Mouse (Mus musculus): ENCODE results near the gene Arl16.

Arl16 gene

GRCm38 (mm10) chr11:120491317-120492023 lies 24.1 kb upstream of the Arl16 start, which contains the start of gene Slc25a10:
Slc25a10 (plus strand) TSS chr11:120491840.
- peak; percentile 91 for DNase-seq

GRCm38 (mm10) chr11:120490291-120491046 lies 23.1 kb upstream of the Arl16 start:
- DNase-seq: no peak

GRCm38 (mm10) chr11:120489054-120489761 lies 21.8 kb upstream of the Arl16 start:
- peak; percentile 73 for DNase-seq

GRCm38 (mm10) chr11:120488516-120488915 lies 21.1 kb upstream of the Arl16 start:
- no peak for DNase-seq

- no peak for DNase-seq
Observed at GRCm38 (mm10) chr11:120485251-120485650, 17.8 kb upstream of the Arl16 start.

GRCm38 (mm10) chr11:120484265-120484981 lies 17.0 kb upstream of the Arl16 start, which contains the start of gene Mrpl12:
Mrpl12 (plus strand) TSS chr11:120484613.
- peak; percentile 90 for DNase-seq

- no peak for DNase-seq
Observed at GRCm38 (mm10) chr11:120483448-120483934, 16.1 kb upstream of the Arl16 start.

- no peak for DNase-seq
Observed at GRCm38 (mm10) chr11:120472052-120472451, 4.6 kb upstream of the Arl16 start.

GRCm38 (mm10) chr11:120467736-120468092 lies 307 bp upstream of the Arl16 start:
- DNase-seq: no peak

GRCm38 (mm10) chr11:120465521-120465920 lies 1.9 kb downstream of the Arl16 start:
- DNase-seq: no peak

GRCm38 (mm10) chr11:120464365-120464764 lies 3.0 kb downstream of the Arl16 start:
- no peak for DNase-seq

- no peak for DNase-seq
Observed at GRCm38 (mm10) chr11:120463536-120463935, 3.9 kb downstream of the Arl16 start.

- no peak for DNase-seq
Observed at GRCm38 (mm10) chr11:120458847-120459597, 8.4 kb downstream of the Arl16 start.

- DNase-seq: peak; percentile 76
Observed at GRCm38 (mm10) chr11:120457772-120458751, 9.3 kb downstream of the Arl16 start, which contains the start of the genes Oxld1 and Ccdc137. Oxld1 (minus strand) TSS chr11:120458068. Ccdc137 (plus strand) TSS chr11:120458115.

GRCm38 (mm10) chr11:120457370-120457769 lies 10.0 kb downstream of the Arl16 start:
- no peak for DNase-seq

- no peak for DNase-seq
Observed at GRCm38 (mm10) chr11:120455413-120455812, 12.0 kb downstream of the Arl16 start.

- DNase-seq: no peak
Observed at GRCm38 (mm10) chr11:120454965-120455364, 12.4 kb downstream of the Arl16 start.

GRCm38 (mm10) chr11:120453306-120453705 lies 14.1 kb downstream of the Arl16 start, which contains the start of gene Pde6g:
Pde6g (minus strand) TSS chr11:120453500.
- no peak for DNase-seq

GRCm38 (mm10) chr11:120452246-120452645 lies 15.2 kb downstream of the Arl16 start:
- no peak for DNase-seq

- no peak for DNase-seq
Observed at GRCm38 (mm10) chr11:120447179-120447578, 20.2 kb downstream of the Arl16 start.
